Mouse (Mus musculus) large intestine, adult 2 months (tissue): ENCODE measurements around the gene Flywch2. TPM values are rescaled to one million over a fixed set of nuclear protein-coding genes. Genes with fewer than 3 reads are reported as not detected.
"Not testable (repeated sequence)": the region's sequence is repeated elsewhere in the genome, so short reads cannot be mapped to it uniquely, and the experiment has no call there.

ENCODE experiments used
- DNase-seq: peaks from one replicate; pipeline ENCODE4 v3.0.0-alpha.2; 2012; ENCODE audit warnings: low read depth, low spot score
- WGBS: fragments of 180-500 bp; shearing (Covaris S2); methylation state at CpG from one replicate; pipeline ENCODE4 v1.1.7; 2018; 5-methylcytosine and 5-hydroxymethylcytosine counted together
- polyA plus RNA-seq: library from polyadenylated mRNA; depleted of rRNA; stranded (reverse); fragments of >200 nt; gene quantifications from 2 replicates; pipeline ENCODE4 v1.2.3, GENCODE M21; 2012

Flywch2 gene
- polyA plus RNA-seq, 1 experiment = 4.5 TPM

DNA sequence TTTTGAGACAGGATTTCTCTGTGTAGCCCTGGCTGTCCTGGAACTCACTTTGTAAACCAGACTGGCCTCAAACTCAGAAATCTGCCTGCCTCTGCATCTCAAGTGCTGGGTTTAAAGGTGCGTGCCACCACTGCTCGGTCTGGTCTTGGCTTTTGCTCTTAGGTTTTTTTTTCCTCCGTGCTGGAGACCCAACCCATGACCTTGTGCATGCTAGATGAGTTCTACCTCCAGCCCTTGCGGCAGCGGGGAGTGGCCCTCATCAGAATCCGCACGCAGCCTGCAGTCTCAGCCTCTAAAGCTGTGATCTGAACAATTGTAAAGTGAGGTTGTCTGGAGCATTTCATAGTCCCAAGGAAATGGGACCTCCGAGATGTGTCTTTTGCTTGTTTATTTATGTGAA is 9.4 kb upstream of the Flywch2 start:
- DNase-seq = no peak
- WGBS = 90% methylated on average over 8 of the region's 8 CpGs

GRCm38 (mm10) chr17:23791079-23791357 is 5.1 kb upstream of the Flywch2 start:
- no peak for DNase-seq
- 31% methylated on average over 2 of the region's 2 CpGs for WGBS

- no peak for DNase-seq
- WGBS = 5% methylated on average over 29 of the region's 29 CpGs
Observed at GRCm38 (mm10) chr17:23790269-23791078, 4.6 kb upstream of the Flywch2 start, which contains the start of gene Srrm2. Gene Srrm2 (plus strand): TSS chr17:23790532.

DNA sequence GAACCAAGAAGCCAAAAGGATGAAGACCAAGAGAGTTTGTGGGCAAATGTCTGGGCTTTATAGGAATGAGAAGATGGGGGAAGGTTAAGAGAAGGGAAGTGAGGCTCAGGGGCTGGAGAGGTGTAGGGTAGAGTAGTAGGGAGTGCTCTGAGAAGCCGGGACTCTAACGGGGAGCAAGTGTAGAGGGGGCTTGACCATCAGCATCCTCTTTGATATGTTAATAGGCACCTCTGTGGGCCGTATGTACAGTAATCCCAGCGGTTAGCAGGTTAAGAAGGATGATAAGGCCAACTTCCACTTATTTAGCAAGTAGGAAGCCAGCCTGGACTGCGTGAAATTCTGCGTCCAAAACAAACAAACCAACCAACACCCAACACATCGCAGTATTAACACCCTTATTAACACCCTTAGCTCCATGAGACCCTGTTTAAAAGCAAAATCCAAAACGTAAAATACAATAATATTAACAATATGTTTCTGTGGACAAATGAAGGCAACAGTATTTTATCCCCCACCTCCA is 3.9 kb upstream of the Flywch2 start:
- WGBS = 40% methylated on average over 8 of the region's 8 CpGs
- DNase-seq = no peak

- no peak for DNase-seq
- 75% methylated on average over 4 of the region's 4 CpGs for WGBS
Observed at GRCm38 (mm10) chr17:23788973-23789372, 3.1 kb upstream of the Flywch2 start.

DNA sequence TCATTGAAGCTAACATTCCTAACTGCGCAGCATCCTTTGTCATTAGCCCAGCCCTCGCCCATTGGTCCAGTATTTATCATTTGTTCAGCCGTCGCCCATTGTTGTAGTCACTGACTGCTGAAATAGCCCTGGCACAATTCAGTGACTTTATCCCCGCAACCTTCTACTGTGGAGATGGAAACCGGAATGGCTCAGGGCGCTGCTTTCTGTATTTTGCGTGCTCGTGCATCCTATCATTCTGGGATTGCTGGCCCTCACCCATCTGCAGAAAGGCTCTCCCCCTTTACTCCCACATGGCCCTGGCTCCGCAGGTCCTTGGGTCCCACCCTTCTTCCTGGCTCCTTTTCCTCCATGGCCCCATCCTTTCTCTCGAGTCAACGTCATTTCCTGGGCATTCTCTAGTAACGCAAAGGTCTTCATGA is 640 bp upstream of the Flywch2 start:
- WGBS = 19% methylated on average over 13 of the region's 13 CpGs
- no peak for DNase-seq

- no peak for DNase-seq
Observed at GRCm38 (mm10) chr17:23783352-23783751, 2.5 kb downstream of the Flywch2 start.

DNA sequence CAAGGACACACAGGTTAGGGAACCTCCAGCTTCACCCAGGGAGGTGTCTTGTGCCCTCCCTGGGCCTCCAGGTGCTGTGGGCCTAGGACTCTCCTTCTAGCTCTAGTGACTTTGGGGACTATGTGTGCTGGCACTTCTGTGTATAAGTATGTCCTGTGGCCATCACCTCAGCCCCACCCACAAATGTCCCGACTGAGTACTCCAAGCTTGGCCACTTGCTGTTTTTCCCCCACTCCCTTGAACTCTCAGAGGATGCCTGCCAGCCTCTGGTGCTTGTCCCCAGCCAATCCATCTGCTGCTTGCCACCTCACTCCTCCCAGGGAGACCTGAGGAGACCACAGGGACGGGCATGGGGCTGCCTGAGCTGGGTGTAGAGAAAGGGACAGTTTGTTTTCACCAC is 7.4 kb downstream of the Flywch2 start:
- 49% methylated on average over 2 of the region's 2 CpGs for WGBS
- no peak for DNase-seq

DNA sequence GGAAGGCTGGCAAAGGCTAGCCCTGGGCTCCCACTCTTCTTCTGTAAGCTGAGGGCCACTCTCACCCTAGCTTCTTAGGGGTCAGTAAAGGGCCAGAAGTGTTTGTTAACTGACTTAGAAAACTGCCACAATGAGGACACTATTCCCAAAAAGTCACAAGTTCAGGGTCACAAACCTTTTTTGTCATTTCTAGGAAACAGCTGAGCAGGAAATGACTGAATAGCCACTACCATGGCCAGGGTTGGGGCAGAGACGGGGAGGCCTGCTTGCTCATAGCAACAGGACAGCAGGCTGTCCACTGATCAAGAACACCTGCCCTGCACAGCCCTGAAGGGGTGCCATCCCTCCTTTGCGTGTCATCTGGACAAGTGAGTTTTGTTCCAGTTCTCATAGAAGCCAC is 8.7 kb downstream of the Flywch2 start:
- 87% methylated on average over 2 of the region's 2 CpGs for WGBS
- DNase-seq = no peak

- no peak for DNase-seq
- 84% methylated on average over 10 of the region's 10 CpGs for WGBS
Observed at GRCm38 (mm10) chr17:23776216-23776615, 9.7 kb downstream of the Flywch2 start.

DNA sequence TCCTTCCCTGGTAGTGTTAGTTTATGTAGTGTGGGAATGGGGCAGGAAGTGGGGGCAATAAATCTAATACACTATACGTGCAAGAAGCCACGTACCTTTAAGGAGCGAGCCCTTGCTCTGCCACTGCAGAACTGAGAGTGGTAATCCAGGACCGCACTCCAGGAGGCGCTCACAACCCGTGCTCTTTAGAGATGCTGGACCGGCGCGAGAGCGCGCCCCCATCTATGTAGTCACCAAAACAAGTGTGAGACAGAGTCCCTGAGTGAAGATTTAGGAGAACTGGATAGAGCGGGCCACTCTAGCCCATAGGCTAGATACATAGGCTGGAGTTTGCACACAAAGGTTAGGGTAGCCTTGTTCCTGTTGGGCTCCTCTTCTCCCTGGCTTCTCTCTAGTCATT is 11.8 kb downstream of the Flywch2 start:
- 1% methylated on average over 12 of the region's 12 CpGs for WGBS
- DNase-seq = peak; percentile 37

DNA sequence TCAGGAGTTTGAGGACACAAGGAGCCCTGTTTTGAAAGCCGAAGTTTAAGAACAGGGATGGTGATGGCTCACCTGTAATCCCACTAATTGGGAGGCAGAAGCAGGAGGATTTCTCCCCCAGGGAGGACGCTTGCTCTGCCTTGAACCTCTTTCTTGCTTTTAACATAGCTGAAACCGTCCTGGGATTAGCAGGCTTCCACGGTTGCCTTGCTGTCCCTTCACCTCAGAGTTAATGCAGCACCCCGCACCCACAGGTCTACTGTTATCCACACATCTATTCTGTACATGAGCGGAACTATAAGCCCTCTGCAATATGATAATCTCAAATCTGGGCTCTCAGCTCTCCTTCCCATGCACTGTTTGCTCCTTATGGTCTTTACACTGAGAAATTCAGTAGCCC is 12.2 kb downstream of the Flywch2 start:
- 75% methylated on average over 6 of the region's 6 CpGs for WGBS
- DNase-seq = no peak

DNA sequence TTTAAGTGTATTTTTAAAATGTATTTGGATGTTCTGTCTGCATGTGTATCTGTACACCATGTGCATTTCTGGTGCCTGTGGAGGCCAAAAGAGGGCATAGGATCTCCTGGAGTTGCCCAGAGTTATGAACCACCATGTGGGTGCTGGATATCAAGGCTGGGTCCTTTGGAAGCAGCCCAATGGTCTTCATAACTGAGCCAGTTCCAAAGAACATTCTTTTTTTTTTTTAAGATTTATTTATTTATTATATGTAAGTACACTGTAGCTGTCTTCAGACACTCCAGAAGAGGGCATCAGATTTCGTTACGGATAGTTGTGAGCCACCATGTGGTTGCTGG is 13.7 kb downstream of the Flywch2 start:
- 50% methylated on average over 2 of the region's 2 CpGs for WGBS
- not testable (repeated sequence) for DNase-seq

DNA sequence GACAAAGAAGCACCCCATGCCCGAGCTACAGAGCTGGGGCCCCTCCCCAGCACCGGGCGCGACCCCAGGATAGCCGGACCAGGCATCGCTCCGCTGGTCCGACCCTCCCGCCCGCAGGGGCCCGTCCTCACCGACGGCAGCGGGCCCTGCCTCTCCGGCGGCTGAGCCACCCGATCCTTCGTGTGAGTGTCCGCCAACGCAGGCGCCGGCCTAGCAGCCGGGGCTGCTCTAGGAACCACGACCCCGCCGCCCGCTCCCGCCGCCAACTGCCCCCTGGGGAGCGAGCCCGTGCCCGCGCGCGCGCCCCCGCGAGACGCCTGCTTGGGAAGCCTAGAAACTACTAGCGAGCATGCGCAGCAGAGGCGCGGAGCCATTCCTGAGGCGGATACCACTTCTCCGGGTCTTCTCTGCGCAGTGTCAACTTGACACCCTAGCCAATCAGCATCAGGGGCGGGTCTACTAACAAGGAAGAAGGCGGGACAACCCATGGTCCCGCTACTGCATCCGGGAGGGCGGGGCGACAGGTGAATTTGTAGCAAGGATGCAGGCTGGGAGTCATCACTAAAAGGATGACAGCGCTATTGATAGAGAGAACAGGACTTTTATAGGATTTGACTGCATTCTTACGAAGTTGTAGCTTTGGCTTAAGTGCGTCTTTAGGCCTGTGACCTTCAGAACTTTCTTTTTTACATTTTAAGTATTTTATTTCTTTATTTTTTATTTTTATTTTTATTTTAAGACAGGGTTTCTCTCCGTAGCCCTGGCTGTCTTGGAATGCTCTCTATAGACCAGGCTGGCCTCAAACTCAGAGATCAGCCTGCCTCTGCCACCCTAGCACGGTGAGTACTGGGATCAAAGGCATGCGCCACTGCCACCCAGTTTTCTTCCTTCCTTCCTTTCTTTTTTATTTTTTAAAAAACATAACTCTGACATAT is 14.3 kb downstream of the Flywch2 start, which contains the start of gene Flywch1:
Gene Flywch1, minus strand, starts transcription at position 319 of the 935 bp plus-strand sequence.
- 3% methylated on average over 58 of the region's 58 CpGs for WGBS
- DNase-seq = peak; percentile 96

DNA sequence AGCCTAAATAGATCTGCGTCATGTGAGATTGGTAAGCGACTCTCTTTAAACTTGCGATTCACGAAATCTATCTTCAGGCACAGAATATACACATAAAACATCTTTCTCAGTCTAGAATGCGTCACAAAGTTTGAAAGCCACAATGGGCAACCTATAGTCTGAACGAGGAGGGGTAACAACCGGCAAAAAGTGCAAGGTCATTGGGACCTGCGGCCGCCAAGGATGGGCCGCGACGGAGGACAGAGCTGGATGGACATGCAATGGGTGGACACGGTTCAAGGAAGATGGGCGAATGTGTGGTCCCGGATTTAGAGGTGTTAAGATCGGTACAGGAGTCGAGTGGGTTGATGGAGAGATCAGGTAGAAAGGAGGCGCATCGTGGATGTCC is 15.0 kb downstream of the Flywch2 start:
- WGBS = 3% methylated on average over 19 of the region's 19 CpGs
- no peak for DNase-seq

- WGBS = 55% methylated on average over 2 of the region's 2 CpGs
- no peak for DNase-seq
Observed at GRCm38 (mm10) chr17:23770493-23770892, 15.4 kb downstream of the Flywch2 start.

DNA sequence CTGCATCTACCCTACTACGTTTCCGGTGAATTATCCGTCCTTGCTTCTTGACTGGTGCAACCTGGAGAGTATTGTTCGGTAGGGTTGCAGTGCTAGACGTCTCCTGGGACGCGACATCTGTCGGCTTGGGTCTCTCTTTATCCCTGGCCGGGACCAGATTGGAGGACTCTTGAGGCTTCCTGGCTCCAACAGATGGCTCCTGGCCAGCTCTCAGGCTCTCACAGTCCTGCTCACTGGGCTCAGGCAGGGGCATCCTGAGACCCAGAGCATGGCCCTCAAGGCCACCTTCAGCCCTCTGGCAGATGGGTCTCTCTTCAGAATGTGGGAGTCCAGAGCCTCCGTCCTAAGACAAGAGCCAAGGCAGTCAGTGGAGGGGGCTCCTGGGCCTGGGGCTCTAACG is 22.9 kb downstream of the Flywch2 start:
- WGBS = 91% methylated on average over 11 of the region's 11 CpGs
- DNase-seq = no peak

DNA sequence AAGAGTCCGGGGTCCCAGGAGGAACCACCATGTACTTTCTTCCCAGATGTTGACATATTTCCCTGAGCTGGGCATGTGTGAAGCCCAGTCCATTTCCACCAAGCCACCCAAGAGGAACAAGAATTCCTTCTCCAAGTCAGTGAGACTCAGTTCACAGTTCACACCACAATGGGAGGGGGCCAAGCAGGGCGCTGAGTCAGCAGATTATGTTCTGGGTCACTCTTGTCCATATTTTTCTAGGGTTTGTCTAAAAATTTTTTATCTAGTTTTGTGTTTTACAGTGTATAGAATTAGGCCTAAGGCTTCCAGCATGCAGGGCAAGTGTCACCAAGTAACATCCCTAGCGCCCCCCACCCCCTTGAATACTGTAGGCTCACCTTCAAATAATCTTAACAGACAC is 24.7 kb downstream of the Flywch2 start:
- 96% methylated on average over 3 of the region's 3 CpGs for WGBS

DNA sequence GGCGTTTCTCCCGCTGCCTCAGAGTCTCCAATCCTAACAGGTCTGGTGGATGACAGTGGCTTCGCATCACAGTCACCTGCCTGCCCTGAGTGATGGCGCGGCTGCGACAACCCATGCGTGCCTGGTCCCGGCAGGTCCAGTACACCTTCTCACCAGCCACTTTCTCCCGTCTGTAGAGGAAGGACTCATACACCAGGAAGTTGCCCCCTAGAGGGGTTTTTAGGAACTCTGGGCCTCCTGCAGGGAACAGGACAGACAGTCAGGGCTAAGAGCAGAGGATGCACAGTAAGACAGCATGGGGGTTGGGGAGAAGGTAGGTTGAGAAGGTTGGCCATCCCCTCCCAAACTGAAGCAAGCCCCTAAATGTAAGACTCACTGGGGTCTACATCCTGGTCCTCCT is 25.6 kb downstream of the Flywch2 start:
- DNase-seq = no peak
- 93% methylated on average over 9 of the region's 9 CpGs for WGBS

More for the DNA sequence above, 24.7 kb downstream of the Flywch2 start:
- DNase-seq = no peak

DNA sequence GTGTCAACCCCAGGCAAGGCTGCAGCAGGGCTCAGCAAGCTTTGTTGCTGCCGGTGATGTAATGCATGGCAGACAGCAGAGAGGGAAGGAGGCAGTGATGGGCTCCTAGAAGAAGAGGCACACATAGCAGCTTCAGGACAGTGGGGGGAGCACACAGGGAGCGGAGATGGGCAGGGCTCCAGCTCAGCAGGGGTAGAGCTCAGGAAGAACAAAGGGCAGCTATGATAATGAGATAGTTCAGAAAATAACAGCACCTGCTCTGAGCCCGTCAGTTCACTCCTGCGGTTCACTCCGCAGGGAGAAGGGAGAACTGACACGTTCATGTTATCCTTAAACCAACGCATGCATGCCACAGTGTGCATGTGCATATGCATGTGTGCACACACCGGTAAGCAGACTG is 27.1 kb downstream of the Flywch2 start:
- no peak for DNase-seq
- 91% methylated on average over 8 of the region's 8 CpGs for WGBS

DNA sequence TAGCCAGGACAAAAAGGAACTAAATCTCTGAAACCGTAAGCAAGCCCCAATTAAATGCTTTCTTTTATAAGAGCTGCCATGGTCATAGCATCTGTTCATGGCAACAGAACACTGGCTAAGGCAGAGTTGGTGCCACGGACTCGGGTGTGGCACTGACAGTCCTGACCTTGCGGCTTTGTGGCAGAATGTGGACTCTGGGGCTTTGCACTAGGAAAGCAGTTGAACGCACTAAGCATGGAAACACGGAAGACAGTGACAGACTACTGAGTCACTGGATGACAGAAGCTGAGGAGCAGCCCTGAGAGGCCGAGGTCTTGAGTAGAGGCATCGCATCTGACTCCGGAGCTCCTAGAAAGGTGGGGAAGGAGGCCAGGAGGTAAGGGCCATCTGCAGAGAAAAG is 28.3 kb downstream of the Flywch2 start:
- WGBS = 89% methylated on average over 9 of the region's 9 CpGs
- DNase-seq = no peak
